Mouse (Mus musculus) CD4-positive, CD25-positive, alpha-beta regulatory T cell, adult 2 months (primary cell): ENCODE results near the gene Isca1.

Source experiments
- DNase-seq: peaks from one replicate; pipeline ENCODE4 v3.0.0-alpha.2; 2012; ENCODE audit warnings: low read depth, low spot score

Isca1 gene

DNA sequence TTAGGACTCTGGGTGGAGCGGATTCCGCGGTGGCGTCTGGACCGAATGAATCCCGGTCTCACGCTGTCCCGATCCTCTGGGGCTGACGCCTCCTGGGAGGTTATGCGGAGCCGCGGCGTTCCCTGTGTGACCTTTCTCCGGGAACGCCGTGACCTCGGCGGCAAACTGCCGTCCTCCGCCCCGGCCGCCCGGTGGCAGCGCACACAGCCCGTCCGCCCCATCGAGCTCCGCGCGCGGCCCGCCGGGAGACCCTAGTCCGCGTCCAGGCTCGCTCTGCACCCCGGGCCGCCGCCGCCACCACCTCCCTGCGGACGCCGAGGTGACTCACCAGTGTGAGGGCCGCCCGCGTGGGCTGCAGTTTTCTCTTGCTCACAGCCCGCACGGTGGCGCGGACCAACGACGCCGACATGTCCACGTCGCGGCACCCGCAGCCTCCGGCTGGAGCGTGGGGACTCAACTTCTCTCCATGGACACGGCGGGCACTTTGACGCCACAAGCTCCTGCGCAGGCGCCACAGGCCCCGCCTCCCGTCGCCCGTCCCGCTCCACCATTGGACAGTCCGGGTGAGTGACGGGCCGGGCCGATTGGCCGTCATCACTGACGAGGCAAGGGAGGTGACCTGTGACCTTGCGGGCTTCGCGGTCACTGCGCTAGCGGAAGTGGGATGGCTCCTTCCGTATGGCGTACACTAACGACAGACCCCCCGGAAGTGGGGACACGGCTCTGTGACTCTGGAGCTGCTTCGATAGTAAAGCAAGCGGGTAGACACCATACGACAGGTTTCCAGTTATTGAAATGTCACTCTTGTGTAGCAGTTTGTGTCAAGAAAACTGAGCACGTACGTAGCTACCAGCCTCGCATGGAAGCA, at the start of gene Isca1:
TSS of gene Isca1 (minus strand) at position 515 of the 868 bp plus-strand sequence.
- peak; percentile 99 for DNase-seq

DNA sequence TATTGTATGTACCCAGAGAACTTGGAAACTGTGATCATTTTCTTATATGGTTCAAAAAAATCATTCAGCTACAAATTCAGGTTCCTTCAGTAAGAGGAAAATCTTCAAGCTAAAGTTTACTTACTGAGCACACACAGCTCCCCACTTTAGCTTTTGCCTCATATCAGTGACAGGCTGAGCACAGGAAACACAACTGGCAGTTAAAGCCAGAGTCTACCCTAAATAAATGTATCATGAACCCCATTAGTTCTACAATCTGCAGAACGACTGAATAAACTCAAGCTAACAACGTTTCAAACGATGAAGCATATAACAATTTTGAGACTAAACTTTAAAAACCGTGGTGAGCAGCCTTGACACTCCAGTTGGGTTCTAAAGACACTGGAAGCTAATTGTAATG, 47.7 kb upstream of the Isca1 start:
- DNase-seq = no peak

DNA sequence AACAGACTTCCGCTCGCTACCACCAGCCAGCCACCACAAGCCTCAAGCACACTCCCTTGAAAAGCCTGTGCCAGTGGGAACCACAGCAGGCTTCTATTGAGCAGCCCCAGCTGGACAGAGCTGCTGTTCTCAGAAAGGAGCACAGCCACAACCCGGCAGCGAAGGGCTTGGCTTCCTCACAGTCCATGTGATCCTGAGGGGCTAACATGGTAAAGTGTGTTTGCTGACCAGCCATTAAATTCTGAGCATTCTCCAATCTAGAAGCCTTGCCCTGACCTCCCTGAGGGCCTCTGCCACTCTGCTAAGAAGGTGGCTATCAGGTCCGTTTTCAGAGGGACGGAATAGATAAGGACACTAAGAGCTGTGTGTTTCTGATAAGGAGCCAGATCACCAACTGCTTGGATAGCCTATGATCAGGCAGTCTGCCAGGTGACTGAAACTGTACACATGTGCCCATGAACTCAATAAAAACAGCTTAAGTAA, 44.5 kb upstream of the Isca1 start:
- no peak for DNase-seq

DNA sequence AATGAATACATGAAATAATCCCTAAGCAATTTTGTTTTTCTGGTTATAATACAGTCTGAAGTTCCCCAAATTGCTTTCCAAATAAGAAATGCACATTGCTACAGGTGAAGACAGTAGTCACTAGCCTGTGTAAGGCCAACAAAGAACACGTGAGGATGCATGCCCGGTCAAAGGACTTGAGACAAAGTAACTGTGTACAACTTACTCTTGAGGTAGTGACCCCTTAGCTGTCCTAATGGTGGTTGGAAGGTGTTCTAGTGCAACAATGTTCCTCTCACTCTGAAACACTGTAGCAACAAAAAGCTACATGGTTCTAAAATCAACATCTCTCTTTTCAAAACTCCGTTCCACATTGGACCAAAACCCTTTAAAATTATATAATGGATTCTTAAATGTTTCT, 42.0 kb upstream of the Isca1 start:
- DNase-seq = no peak

DNA sequence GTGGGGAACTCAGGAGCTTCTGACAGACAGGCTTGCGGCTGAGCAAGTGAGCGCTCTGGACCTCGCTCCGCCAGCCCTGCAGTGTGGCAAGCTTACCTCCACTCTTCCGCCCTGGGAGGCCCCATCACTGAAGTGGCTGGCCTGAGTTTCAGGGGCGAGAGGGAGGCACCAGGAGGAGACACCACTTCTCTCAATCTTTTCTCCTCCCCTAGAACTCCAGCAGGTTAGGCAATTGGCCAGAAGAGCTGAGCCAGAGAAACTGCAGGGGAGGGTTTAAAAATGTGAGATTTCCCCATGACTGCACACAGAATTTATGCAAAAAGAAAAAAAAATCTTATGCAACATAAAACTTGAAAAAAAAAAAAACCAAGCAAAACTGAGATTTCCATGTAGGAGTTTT, 31.4 kb upstream of the Isca1 start:
- no peak for DNase-seq

DNA sequence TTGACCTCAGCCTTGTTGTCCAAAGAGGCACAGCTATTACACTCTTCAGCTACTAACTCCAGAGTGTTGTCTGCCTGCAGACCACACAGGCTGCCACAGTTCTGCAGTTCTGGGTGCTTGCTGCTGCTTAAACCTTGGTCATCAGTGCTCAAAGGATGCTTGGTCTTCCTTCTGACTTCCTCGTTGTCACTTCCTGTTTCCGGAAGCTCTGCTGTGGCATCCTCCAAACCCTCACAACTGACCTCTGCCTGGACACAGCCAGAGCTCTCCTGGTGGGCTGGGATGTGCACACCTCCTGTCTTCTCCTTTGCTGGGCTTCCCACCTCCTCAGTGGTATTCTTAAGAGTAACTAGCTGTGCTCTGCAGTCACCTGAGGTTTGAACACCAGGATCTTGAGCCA, 30.5 kb upstream of the Isca1 start:
- no peak for DNase-seq

DNA sequence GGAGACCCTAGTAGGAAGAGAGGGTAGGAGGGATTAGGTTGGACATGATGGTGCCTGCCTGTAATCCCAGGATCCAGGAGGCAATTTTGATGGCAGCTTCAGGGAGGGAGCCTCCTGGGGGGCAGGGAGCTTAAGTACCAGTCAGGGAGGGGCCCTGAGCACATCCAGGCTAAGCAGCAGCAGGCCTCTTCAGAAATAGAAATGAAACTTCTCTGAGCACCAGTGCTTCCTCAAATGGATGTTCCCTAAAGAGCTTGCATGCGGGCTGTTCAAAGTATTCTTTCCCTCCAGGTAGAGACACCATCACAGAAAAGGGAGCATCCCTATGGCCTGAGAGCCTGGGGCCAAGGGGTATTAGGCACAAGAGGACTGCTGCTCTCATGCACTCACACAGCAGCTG, 28.7 kb upstream of the Isca1 start:
- no peak for DNase-seq

DNA sequence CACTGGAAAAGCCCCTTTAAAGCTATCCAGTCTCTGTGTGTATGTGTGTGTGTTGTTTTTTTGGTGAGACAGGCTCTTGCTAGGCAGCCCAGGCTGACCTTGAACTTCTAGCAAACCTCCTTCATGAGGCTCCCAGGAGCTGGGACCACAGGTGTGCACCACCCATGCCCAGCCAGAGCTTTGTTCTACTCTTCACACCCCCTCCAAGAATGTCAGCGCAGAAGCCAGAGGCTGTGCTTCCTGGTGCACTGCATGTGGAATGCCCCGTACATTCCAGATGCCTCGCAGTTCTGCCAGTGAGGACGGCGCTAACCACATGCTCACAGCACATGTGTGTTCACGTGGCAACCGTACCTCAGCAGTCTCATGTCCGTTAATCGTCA, 26.8 kb upstream of the Isca1 start:
- DNase-seq = no peak

DNA sequence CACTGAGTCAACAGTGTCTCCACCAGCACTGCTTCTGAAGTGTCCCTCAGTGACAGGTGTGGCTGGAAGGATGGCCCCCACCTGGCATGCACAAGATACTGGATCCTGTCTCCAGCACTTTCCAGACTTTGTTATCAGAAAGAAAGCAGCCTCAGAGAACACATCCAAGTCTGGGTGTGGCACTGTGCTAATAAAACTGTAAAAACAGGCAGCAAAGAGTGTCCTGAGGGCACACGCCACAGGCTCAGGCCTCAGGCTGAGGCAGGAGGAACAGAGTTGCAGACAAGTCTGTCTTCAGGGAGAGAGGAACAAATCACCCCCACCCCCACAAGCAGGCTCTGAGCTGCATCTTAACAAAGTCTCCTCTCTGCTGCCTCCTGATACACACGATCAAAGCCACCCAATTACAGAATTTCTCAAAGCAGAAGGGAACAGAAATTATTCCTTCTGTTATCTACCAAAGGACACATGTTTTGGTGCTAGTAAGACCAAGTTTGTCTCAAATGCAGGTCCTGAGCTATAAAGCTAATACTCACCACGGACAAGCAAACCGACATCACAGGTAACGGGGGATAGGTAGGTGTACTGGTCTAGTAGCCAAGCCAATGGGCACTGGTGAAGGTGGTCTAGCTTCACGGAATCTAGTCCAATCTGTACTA, 26.3 kb upstream of the Isca1 start:
- DNase-seq = no peak

DNA sequence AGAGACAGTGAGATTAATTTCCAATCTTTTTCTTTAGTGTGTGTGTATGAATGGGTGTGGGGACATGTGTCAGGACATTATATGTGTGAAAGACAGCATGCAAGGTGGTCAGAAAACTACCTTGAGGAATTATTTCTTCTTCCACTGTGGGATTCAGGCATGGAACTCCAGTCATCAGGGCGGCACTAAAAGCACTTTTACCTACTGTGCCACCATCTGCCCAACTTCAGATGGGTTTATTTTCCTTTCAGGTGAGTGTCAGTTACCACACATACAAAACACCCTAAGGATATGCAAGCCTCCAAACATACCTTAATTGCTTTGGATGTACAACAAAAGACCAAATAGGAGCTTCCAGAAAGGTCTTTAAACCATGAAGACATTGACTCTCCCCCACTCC, 25.2 kb upstream of the Isca1 start:
- DNase-seq = no peak

DNA sequence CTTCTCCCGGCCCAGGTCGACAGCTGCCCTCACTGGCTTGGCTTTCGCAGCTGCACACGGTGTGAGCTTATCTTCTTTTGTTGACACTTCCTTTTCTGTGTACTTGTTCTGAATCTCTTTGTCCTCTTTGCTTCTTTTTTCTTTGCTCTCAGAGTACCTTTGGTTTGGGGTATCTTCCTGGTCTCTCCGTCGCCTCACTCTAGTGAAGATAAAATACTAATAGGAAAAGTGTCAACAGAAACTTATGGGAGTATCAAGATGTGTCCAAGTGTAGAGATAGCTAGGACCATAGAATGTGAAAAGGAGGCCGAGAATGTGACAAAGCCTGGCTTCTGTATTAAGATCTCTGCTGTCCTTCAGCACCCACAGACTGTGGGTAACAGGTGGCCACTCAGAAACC, 12.5 kb upstream of the Isca1 start, which contains the start of gene Gm49354:
TSS of gene Gm49354 (minus strand) at position 101 of the 400 bp plus-strand sequence.
- DNase-seq = no peak

DNA sequence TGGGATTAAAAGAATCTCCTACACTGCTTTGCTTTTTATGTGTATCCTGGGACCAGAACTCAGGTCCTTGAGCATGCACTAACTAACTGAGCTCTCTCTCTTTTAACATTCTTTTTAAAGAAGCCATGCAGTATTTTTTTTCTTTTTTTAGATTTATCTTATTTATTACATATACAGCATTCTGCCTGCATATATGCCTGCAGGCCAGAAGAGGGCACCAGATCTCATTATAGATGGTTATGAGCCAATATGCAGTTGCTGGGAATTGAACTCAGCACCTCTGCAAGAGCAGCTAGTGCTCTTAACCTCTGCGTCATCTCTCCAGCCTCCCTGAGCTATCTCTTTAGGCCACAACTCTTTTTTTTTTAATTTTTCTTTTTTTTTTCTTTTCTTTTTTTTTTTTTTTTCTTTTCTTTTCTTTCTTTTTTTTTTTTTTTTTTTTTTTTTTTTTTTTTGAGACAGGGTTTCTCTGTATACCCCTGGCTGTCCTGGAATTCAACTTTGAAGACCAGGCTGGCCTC, 10.2 kb upstream of the Isca1 start:
- DNase-seq = peak; percentile 48

DNA sequence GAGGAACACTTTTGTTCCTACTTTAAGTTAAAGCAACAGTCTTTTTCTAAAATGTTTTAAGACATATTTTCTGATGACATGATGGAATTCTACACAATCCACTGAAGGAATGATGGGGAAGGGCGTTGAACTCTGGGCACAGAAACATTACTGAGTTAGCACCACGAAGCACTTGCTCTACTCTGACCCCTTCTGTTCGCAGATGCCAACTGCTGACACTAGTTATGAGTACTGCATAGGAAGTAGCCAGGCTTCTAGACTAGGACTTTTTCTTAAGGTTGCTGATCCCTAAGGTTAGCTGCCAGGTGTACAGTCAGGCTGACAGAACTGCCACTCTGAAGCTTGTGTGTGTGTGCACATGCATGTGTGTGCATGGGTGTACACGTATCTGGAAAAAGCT, 9.6 kb upstream of the Isca1 start:
- DNase-seq = peak; percentile 53

DNA sequence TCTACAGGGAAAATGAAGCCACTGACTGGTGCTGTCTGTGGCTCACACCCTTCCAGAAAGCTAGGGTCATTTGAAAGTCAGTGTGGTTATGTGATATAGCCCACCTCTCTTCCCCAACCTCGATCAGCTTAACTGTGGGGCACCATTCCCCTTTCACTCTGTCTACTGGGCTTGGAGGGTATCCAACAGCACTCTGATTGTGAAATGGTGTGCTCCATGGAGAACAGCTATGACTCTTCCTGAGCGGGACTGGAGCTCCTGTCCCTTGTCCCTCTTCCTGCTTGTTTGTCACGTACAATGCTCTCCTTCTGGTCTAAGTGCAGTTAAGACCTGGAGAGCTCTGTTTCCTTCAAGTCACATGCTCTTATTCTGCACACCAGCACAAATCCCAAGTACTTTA, 5.6 kb upstream of the Isca1 start:
- no peak for DNase-seq

DNA sequence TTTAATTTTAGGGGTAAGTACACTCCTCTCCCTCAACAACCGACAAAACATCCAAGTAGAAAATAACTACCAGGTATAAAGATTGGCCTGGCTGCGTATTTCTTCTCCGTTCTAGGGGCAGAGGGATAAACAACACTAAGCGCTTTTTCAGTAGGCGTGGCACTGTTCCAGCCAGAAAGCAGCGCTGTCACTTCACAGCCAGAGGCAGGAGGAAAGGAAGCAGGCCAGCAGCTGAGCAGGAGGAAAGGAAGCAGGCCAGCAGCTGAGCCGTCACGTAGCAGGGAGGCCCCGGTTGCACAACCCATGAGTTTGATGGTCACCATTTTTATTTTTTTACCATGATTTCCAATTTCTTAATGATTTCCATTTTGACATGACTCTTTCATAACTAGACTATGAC, 1.6 kb upstream of the Isca1 start:
- DNase-seq = peak; percentile 61

DNA sequence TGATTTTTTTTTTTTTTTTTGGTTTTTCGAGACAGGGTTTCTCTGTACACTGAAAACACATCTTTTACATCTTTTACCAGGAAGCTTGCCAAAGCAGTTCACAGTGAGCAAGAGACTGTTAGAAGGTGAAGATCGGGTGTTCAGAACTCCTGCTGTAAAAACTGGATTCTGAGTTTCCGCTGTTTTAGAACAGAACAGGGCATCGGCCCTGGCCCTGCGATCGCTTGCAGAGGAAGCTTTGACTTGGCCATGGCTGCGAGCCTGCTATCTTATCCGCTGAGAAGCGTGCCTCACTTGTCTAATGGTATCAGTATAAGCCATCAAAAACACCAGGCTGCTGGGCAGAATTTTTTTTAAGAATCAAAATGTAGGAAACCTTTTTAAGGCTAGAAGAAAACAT, 1.2 kb upstream of the Isca1 start:
- peak; percentile 49 for DNase-seq

DNA sequence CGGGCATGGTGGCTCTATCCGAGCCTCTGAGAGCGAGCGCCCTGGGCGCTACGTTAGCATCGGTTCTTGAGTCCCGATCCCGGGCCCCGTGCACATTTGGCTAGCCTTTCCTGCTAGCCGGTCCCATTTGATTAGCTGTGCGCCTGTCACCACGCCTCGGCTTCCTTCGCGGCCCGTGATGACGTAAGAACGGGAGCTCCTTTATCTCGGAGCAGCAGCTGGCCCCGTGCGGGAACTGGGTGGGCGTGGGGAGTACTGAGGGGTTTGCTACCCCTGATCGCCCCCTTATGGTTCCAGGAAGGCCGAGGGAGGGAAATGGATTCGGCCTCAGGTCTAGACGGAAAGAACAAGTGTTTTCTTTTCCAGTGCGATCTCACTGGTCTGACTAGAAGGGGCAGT, 553 bp upstream of the Isca1 start:
- peak; percentile 91 for DNase-seq

DNA sequence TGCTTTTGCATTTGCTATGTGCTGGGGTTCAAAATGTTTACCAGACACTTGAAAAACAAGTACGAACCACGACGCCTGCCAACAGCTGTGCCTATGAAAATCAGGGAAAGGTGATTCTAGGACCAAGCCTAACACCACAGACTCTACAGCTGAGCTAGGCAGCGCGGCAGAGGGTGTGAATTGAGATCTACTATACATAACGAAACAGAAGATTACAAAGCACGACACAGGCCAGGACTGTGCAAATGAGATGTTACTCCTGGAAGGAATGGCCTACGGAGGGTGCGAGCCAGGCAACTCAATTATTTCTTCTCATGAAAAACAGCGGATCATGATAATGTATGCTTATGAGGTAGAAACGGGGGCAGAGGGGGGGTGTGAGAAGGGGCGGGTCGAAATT, 1.1 kb downstream of the Isca1 start:
- DNase-seq = peak; percentile 11

DNA sequence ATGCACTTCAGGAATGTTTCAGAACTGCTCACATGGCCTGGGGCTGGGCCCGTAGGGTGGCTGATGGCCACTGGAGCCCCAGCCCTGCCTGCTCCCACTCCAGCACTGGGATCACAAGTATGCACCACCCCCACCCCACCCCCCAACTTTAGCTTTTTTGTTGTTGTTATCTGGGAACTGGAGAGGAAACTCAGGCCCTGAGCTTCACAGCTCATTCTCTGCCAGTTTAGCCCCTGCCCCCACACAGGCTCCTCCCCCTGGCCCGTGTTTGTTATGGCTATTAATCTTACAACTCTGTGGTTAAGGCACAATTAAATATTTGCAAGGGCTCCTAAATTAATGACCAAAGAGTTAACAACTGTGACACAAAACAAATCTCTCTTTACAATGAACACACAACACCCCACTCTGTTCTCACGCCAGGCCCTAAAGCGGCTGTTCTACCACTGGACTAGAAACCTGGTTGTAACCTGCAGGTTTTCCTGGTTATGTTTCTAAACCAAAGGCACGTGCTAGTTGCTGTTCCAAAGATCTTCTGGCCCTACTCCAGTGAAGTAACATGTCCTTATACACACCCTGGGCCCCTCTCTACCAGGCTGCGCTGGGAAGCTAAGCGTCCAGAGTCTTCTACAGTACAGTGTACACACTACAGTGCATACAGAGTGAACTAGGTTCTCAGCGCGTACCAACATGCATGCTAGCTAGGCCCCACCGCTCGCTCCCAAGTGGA, 2.7 kb downstream of the Isca1 start:
- DNase-seq = no peak

DNA sequence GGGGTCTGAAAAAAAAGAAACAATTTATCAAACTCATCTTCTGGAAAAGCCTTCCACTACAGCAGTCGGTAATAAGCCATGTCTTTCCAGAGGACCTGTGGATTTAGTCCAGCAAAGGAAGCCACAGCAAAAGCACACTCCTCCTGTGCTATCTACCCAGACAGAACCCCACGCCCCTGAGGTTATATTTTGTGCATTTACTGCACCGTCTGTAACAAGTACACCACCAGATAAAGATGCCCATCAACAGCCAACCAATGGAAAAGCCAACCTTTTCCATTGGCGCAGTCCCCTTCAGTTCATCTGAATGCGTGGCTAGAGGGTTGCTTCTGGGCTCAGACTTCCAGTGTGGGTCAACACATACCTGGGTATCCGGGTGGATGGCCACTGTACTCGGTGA, 6.8 kb downstream of the Isca1 start:
- no peak for DNase-seq

DNA sequence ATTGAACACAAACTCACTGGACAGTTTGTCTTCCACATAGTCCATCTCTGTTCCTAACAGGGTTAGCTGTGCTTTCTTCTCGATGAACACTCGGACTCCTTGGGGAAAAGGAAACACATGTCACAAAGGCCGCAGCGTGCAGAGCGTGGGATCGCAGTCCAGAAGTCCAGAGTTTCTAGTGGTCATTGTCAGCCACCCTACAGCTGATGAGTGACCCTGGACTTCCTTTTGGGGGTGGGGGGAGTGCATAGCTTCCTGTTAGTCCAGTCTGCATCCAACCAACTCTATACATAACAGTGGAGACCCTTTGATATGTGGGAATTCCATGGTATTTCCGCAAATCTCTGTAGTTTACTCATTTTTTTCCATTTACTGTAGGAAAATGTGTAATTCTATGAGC, 12.7 kb downstream of the Isca1 start:
- DNase-seq = no peak

DNA sequence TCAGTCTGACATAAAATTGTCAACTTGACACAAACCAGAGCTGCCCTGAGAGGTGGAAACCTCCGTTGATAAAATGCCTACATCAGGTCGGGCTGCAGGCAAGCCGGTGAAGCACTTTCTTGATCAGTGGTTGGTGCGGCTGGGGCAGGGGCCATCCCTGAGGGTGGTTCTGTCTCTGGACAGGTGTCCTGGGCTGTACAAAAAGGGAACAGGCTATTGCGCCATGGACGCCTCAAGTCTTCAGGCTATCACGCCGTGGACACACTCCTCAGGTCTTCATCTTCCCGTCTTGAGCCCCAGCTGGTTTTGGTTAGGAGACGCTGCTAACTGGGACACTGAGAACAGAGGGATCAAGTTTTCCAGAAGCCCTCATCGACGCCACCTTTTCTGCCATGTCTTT, 19.3 kb downstream of the Isca1 start:
- no peak for DNase-seq
